Mouse (Mus musculus) left cerebral cortex, adult 2 months (tissue): ENCODE measurements around the gene C130026I21Rik. TPM values are rescaled to one million over a fixed set of nuclear protein-coding genes. Genes with fewer than 3 reads are reported as not detected.
A peak's percentile ranks its signal among the peaks of the same experiment; 100 is the strongest.
"Not testable (repeated sequence)": the region's sequence is repeated elsewhere in the genome, so short reads cannot be mapped to it uniquely, and the experiment has no call there.

Experiments used
- DNase-seq, 2 experiments: peaks; one replicate each; pipeline ENCODE4 v3.0.0; 2021 to 2022; ENCODE audit warnings: low spot score in 2 of 2, mixed read lengths in 1 of 2; ENCODE audit errors: extremely low spot score in 1 of 2
- H3K27ac ChIP-seq: fragments of 200-600 bp; 2 replicates; pipeline ENCODE4 v1.8.1; 2022
- H3K4me3 ChIP-seq: fragments of 200-600 bp; 2 replicates; pipeline ENCODE4 v1.8.1; 2022
- CTCF ChIP-seq: fragments of 200-600 bp; IDR thresholded peaks from 2 replicates; pipeline ENCODE4 v1.8.1; 2022; ENCODE audit warnings: antibody characterized with exemption, mild to moderate bottlenecking, moderate library complexity
- intact Hi-C: fragments of 180-260 bp; cut with DNase I; formaldehyde crosslinking; loops from one replicate; pipeline ENCODE4 v1.15.1; 2025
- total RNA-seq, 2 experiments: library from RNA; stranded (reverse); gene quantifications; 2 replicates each; pipeline ENCODE4 v1.2.3; 2021

The C130026I21Rik gene
- total RNA-seq, 2 experiments from 2014 or later, result 0.70 TPM; not detected in 1

DNA sequence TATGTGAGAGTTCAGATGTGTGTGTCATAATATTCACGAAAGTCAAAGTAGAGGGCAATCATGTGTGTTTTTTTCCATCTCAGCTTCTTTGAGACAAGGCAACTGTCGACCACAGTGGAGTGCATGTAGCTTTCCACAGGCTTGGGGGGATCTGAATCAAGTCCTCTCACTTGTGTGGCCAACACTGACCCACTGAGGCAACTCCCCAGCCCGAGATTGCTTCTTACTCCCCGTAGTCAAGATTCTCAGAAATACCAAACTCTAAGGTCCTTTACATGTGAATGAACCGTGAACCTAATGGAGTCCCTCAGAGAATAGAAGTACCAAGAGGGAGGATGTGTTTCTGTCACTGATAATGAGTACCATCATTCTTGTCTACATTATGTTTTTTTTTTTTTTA, 76.6 kb downstream of the C130026I21Rik start:
- DNase-seq, H3K4me3 ChIP-seq, H3K27ac ChIP-seq, intact Hi-C loops: not testable (repeated sequence)

DNA sequence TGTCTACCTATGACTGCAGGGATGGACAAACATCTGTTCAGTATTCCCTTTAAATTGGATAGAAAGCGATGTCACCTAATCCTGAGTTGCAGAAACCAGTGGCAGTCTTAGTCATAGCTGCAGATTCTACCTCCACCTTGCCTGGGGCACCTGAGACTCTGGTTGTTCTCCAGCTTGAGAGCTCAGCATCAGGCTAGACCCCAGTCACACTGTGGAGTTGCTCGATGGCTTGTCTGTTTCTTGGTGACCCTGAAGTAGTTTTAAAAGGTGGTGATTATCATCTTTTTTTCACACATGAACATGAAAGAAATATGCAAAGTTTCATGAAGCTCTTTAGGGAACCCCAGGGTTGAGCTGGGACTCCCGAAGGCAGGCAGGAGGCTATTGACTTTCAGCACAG, 88.4 kb downstream of the C130026I21Rik start:
- intact Hi-C loops, DNase-seq, H3K27ac ChIP-seq, H3K4me3 ChIP-seq: not testable (repeated sequence)

DNA sequence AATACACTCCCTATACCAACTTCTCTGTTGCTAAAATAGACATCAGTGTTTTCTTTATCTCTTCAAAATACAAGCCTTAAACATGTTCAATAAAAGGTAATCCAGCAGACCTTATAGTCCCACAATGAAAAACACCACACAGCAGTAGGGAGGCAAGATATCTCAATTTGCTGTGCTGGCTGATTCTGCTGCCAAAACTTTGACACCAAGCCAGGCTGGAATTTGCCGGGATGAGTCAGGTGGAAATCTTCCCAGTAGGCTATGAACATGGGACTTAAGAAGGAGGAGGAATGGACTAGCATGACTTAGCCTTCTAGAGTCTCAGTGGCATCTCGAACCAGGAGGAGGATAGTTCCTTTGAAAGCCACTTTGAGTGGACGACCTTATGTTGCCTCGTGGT, 91.4 kb downstream of the C130026I21Rik start:
- DNase-seq, intact Hi-C loops, H3K4me3 ChIP-seq, H3K27ac ChIP-seq: not testable (repeated sequence)

DNA sequence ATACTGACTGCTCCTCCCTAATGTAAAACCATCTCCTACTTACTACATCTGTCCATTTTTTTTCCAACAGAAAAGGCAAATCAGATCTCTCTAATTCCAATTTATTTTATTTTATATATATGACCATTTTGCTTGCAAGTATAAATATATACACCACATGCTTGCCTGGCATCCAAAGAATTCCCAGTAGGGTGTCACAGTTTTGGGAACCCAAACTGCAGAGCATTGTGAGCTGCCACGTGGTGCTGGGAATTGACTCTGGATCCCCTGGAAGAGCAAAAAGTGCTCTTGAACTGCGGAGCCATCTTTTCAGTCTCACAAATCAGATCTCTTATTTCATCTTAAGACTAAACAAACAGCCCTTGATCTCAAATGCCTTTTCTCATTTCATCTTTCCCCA, 107.5 kb downstream of the C130026I21Rik start:
- intact Hi-C loops, H3K27ac ChIP-seq: not testable (repeated sequence)

GRCm38 (mm10) chr1:85155151-85155550, 115.2 kb downstream of the C130026I21Rik start:
- H3K4me3 ChIP-seq, H3K27ac ChIP-seq, DNase-seq, intact Hi-C loops: not testable (repeated sequence)

More for the DNA sequence above, 107.5 kb downstream of the C130026I21Rik start:
- DNase-seq, H3K4me3 ChIP-seq: not testable (repeated sequence)

GRCm38 (mm10) chr1:85133671-85134070, 136.7 kb downstream of the C130026I21Rik start:
- H3K27ac ChIP-seq, H3K4me3 ChIP-seq, DNase-seq, intact Hi-C loops: not testable (repeated sequence)

DNA sequence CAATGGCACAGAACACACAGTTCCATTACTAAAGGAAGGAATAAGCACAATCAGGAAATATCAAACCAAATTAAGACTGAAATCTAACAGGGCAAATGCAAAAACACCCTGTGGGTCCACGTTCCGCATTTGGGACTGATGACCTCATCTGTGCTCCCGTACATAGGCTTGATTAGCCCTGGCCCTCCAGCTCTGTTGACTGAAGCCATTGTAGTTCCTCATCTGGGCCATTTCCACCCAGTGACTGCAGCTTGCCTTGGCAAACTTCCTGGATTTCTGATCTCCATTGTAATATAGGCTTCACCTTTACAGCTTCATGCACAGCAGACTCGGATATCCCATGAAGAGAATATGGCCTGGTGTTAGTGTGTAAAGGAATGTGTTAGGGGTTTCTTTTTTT, 148.5 kb downstream of the C130026I21Rik start:
- H3K4me3 ChIP-seq, DNase-seq, intact Hi-C loops, H3K27ac ChIP-seq: not testable (repeated sequence)

GRCm38 (mm10) chr1:85118341-85118740, 152.0 kb downstream of the C130026I21Rik start:
- H3K4me3 ChIP-seq, DNase-seq, intact Hi-C loops, H3K27ac ChIP-seq: not testable (repeated sequence)

DNA sequence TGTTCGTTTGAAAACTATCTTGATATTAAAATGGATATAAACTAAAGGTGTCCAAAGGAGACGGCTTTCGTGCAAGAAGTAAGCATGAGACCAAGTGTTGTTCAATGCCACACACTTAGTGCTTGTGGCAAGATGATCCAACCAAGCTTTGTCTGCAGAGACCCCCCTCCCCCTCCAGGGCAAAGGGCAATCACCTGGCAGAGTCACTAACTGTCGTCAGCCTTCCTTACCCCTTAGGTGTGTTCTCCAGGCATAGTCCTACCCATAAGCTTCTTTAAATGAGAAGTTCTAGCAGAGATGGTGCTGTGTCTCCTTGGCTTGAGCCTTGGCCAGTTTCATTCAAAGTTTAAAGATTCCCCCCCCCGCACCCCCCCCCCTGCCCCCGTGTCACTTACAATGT, 152.8 kb downstream of the C130026I21Rik start:
- H3K27ac ChIP-seq, H3K4me3 ChIP-seq, DNase-seq, intact Hi-C loops: not testable (repeated sequence)

DNA sequence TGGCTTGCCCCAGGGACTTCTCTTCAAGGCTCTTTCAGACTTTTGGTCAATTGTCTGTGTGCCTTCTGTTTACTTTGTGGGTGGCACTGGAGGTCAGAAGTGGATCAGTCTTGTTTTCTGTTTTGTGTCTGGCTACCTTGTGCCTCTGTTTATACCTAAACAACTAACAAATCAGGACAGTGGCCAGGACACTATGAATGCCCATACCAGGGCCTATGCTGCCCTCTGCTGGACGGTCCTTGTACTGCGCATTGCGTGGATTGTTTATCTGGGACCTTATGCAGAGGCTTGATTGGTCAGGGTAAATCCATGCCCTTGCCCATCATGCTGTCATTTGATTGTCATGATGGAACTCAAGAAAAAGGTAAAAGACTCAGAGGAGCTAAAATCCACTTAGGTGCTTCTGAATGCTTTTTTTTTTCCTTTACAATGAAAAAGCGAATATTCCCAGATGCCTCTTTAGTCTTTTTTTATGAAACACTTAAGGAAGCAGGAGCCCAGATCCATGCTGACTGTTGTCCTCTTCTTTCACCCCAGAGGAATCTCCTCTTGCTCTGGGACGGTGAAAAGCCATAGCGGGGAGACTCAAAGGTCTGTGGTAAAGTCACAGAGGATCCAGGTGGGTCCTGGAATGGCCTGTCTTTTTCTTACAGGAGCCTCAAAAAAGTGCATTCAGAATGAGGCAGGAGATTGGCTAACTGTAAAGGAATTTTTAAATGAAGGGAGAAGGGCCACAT, 155.5 kb downstream of the C130026I21Rik start:
- peak; percentile 51 for TF ChIP-seq CTCF
- H3K27ac ChIP-seq, intact Hi-C loops, H3K4me3 ChIP-seq: not testable (repeated sequence)
- peak in 1 of 2 experiments; percentile 58 for DNase-seq

GRCm38 (mm10) chr1:85114078-85114477, 156.3 kb downstream of the C130026I21Rik start:
- H3K4me3 ChIP-seq, DNase-seq, intact Hi-C loops, H3K27ac ChIP-seq: not testable (repeated sequence)

- H3K27ac ChIP-seq, H3K4me3 ChIP-seq, intact Hi-C loops, DNase-seq: not testable (repeated sequence)
Observed at GRCm38 (mm10) chr1:85112889-85113288, 157.5 kb downstream of the C130026I21Rik start.

GRCm38 (mm10) chr1:85112266-85112665, 158.1 kb downstream of the C130026I21Rik start:
- intact Hi-C loops, DNase-seq, H3K27ac ChIP-seq, H3K4me3 ChIP-seq: not testable (repeated sequence)

DNA sequence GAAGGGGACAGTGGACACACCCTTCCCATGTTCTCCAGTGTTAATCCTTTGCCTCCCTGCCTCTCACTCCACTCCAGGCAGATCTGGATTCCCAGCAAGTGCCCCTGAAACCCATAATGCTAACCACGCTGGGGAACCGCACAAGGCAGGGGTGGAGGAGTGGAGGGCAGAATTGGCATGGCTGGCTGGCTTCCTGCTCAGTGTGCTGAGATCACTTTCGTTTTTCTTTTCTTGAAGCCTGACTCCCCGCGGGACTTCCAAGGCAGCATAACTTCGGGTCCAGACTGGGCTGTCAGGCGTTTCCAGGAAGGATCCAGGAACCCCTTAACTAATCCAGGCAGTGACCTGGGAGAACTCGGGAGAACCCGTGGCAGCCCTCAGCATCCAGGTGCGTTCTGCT, 158.8 kb downstream of the C130026I21Rik start:
- intact Hi-C loops, H3K4me3 ChIP-seq, DNase-seq, H3K27ac ChIP-seq: not testable (repeated sequence)

DNA sequence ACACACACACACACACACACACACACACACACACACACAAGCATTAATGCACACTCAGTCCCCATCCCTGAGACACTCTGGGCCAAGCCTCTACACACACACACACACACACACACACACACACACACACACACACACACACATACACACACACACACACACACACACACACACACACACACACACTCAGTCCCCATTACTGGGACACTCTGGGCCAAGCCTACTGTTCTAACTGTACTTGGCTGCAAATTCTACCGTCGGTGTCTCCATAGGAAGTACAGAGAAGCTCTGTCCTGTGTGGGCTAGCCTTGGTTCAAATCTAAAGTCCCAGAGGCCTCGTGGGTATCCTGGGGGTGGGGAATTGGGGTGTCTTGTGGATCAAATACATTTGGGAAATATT, 159.5 kb downstream of the C130026I21Rik start:
- intact Hi-C loops, H3K4me3 ChIP-seq, H3K27ac ChIP-seq, DNase-seq: not testable (repeated sequence)

GRCm38 (mm10) chr1:85109753-85110152, 160.6 kb downstream of the C130026I21Rik start, which contains the start of gene A530032D15Rik:
A530032D15Rik (minus strand) TSS chr1:85109853.
- DNase-seq, intact Hi-C loops: not testable (repeated sequence)

GRCm38 (mm10) chr1:85106013-85106412, 164.4 kb downstream of the C130026I21Rik start:
- intact Hi-C loops, H3K4me3 ChIP-seq, DNase-seq, H3K27ac ChIP-seq: not testable (repeated sequence)

More at GRCm38 (mm10) chr1:85109753-85110152, 160.6 kb downstream of the C130026I21Rik start, which contains the start of gene A530032D15Rik:
- H3K4me3 ChIP-seq, H3K27ac ChIP-seq: not testable (repeated sequence)
